Mouse (Mus musculus) erythroid progenitor cell, adult 5-6 weeks (primary cell): ENCODE data around the gene Tcf21. TPM values are rescaled to one million over a fixed set of nuclear protein-coding genes. Genes with fewer than 3 reads are reported as not detected.

Experiments
- ATAC-seq: replicated peaks from 2 replicates; pipeline ENCODE4 v1.8.0; 2016; ENCODE audit warnings: moderate number of reproducible peaks, mild to moderate bottlenecking, moderate TSS enrichment, inconsistent platforms; ENCODE audit not compliant: poor library complexity, low FRiP score, severe bottlenecking
- total RNA-seq, 2 experiments: library from RNA; stranded (forward) in 1 of 2; stranded (reverse) in 1 of 2; fragments of 150-400 nt in 1 of 2; fragments of 186-747, 209-891 nt in 1 of 2; gene quantifications; 2 replicates each; pipeline versions ENCODE4 v1.2.3 to v1.2.4; 2015 to 2017; ENCODE audit warnings: low replicate concordance in 2 of 2

Tcf21 gene
- not detected in 2 replicates for total RNA-seq (2015; ENCODE audit: low replicate concordance)
- not detected in 2 replicates for total RNA-seq (2017; ENCODE audit: low replicate concordance)

- no peak for ATAC-seq
Observed at GRCm38 (mm10) chr10:22819871-22820590, at the start of gene Tcf21. TSS of gene Tcf21 (minus strand) at chr10:22820174.

GRCm38 (mm10) chr10:22868386-22868918, 48.5 kb upstream of the Tcf21 start:
- no peak for ATAC-seq

- no peak for ATAC-seq
Observed at GRCm38 (mm10) chr10:22867210-22867609, 47.2 kb upstream of the Tcf21 start.

GRCm38 (mm10) chr10:22858111-22858510, 38.1 kb upstream of the Tcf21 start:
- ATAC-seq: no peak

- ATAC-seq: no peak
Observed at GRCm38 (mm10) chr10:22854330-22854729, 34.4 kb upstream of the Tcf21 start.

GRCm38 (mm10) chr10:22845351-22845750, 25.4 kb upstream of the Tcf21 start:
- no peak for ATAC-seq

GRCm38 (mm10) chr10:22844731-22845130, 24.8 kb upstream of the Tcf21 start:
- no peak for ATAC-seq

- no peak for ATAC-seq
Observed at GRCm38 (mm10) chr10:22843440-22844361, 23.7 kb upstream of the Tcf21 start.

- no peak for ATAC-seq
Observed at GRCm38 (mm10) chr10:22842781-22843439, 22.9 kb upstream of the Tcf21 start.

GRCm38 (mm10) chr10:22842113-22842512, 22.1 kb upstream of the Tcf21 start:
- ATAC-seq: no peak

- ATAC-seq: no peak
Observed at GRCm38 (mm10) chr10:22826244-22826643, 6.3 kb upstream of the Tcf21 start.

GRCm38 (mm10) chr10:22822896-22823295, 2.9 kb upstream of the Tcf21 start:
- ATAC-seq: no peak

GRCm38 (mm10) chr10:22822486-22822885, 2.5 kb upstream of the Tcf21 start:
- no peak for ATAC-seq

- ATAC-seq: no peak
Observed at GRCm38 (mm10) chr10:22821709-22822108, 1.7 kb upstream of the Tcf21 start.

- no peak for ATAC-seq
Observed at GRCm38 (mm10) chr10:22821267-22821666, 1.3 kb upstream of the Tcf21 start.

- ATAC-seq: no peak
Observed at GRCm38 (mm10) chr10:22820841-22821240, 867 bp upstream of the Tcf21 start.

- ATAC-seq: no peak
Observed at GRCm38 (mm10) chr10:22819239-22819870, 619 bp downstream of the Tcf21 start.

- ATAC-seq: no peak
Observed at GRCm38 (mm10) chr10:22818600-22819238, 1.3 kb downstream of the Tcf21 start.

GRCm38 (mm10) chr10:22817976-22818375, 2.0 kb downstream of the Tcf21 start:
- ATAC-seq: no peak
